Mouse (Mus musculus) embryo, embryonic 9.5 days (tissue): ENCODE results near the gene Dennd4c.

Source experiments
- DNase-seq: peaks from one replicate; pipeline ENCODE4 v3.0.0-alpha.2; 2017; ENCODE audit errors: extremely low spot score

The Dennd4c gene

DNA sequence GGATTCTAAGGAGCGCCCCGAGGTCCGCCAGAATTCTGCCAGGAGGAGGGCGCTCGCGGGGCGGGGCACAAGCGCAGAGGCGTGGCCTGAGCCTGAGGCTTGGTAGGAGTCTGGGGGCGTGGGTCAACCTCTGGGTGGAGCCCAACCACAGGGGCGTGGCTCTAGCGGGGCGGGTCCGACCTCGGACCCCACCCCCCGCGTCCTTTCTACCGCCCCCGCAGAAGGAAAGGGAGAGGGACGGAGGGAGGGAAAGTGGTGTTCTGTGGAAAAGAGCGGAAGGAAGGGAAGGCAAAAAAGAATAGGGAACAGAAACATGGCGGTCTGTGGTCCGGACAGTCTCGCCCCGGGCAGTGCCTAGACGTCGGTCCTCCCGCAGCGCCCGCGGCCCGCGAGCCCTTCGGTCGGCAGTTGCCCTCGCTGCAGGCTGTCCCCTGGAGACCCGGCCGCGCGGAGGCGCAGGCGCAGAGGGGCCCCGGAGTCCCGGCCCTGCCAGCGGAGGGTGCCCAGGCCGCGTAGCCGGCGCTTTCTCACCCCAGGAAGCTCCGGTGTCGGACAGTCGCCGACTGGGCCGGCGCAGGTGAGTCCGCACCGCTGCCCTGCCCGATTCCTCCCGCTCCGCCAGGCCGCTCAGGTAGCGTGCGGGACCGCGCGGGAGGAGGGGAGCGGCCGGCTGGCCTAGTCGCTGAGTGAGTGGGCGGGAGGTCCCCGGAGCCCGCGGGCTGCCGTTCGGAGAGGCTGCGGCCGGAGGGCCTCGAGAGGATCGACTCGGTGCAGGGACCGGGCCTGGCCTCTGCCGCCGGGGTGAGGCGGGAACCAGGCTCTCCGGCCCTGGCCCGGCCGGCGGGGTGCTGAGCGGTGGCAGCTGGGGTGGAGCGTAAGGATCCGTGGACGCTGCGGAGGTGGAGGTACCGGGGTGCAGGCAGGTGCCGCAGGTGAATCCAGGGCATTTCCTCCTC, at the start of gene Dennd4c:
Gene Dennd4c (plus strand): TSS at position 220 of the 956 bp plus-strand sequence.
- DNase-seq, result peak; percentile 96

GRCm38 (mm10) chr4:86699161-86699865, 49.0 kb upstream of the Dennd4c start:
- no peak for DNase-seq

DNA sequence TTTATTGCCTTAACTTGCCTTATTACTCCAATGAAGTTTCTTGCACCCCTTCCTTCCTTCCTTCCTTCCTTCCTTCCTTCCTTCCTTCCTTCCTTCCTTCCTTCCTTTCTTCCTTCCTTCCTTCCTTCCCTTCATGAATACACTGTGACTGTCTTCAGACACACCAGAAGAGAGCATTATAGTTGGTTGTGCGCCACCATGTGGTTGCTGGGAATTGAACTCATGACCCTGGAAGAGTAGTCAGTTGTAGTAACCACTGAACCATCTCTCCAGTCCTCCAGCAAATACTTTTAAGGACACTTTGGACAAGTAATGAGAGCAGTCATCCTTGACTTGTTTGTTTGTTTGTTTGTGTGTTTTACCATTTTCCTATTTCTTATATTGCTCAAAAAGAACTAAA, 39.6 kb upstream of the Dennd4c start:
- DNase-seq, result no peak

DNA sequence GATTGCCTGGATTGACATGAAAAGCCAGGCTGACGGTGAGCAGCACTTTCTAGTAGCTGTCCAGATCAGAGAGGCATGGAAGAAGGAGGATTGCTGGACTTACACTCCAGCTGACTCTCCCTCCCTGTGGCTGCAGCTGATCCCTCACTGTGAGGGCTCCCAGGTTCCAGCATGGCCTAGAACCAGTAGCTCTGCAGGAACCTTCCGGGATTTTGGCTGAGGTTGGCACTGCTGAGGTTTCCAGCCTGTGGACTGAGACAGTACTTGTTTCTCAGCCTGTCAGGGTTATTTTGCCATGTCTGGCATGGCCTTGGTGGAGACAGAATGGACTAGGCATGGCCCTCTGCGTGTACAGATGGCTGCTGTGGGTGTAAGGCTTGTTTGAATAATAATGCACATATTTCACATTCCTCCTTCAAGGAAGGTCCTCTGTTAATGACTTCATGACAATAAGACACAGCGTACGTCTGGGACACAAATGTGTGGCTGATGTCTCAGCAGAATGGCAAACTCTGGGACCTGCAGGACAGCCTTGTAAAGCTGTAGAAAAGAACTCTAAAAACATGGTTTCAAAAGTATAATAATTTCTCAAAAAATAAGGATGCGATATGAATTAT, 38.2 kb upstream of the Dennd4c start:
- no peak for DNase-seq

- DNase-seq, result no peak
These were observed 37.6 kb upstream of the Dennd4c start for GRCm38 (mm10) chr4:86710666-86711215.

GRCm38 (mm10) chr4:86712751-86713195, 35.6 kb upstream of the Dennd4c start:
- no peak for DNase-seq

GRCm38 (mm10) chr4:86713518-86713917, 34.8 kb upstream of the Dennd4c start:
- DNase-seq, result no peak

GRCm38 (mm10) chr4:86715341-86715740, 33.0 kb upstream of the Dennd4c start:
- DNase-seq, result no peak

GRCm38 (mm10) chr4:86717176-86717575, 31.2 kb upstream of the Dennd4c start:
- no peak for DNase-seq

DNA sequence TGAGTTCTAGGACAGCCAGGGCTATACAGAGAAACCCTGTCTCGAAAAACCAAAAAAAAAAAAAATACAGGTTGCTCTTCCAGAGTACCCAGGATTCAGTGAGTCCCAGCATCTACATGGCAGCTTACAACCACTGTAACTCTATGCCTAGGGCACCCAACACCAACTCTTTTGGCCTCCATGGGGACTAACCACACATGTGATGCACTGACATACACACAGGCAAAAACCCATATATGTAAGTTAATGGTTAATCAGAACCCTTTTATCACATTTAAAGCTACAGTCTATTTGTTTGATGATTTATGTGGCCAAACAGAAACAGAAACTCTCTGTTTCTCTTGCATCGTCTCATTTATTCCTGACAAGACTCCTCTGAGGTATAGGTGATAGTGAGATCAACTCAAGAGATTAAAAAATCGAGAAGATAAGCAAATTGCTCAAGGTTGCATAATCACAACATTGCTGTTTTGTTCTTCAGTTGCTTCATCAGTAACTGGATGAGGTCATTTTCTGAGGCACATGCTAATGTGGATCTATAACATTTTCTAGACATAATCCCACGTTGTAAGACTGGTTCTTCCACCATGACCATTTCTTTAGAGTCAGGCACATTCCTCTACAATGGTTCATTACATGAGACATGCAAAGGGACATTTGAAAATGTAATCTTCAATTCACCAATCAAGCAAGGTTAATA, 29.3 kb upstream of the Dennd4c start:
- no peak for DNase-seq

GRCm38 (mm10) chr4:86721856-86722358, 26.4 kb upstream of the Dennd4c start:
- DNase-seq, result no peak

DNA sequence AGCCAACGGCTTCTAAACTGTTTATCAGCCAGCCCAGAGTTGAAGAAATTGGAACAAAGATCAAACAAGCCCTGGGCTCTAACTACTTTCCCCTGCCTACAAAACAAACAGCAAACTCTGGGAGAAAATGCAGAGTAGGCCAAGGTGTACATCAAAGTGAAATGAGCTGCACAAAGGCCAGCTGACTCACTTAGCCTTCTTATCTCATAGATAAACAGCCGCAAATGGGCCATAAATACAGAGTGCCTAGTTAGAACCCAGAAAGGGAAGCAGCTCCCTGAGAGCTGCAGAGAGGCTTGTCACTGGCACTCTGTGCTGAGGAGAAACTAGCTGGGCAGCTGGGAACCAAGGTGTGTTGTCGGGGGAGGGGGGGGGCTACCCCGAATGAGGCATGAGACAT, 23.2 kb upstream of the Dennd4c start:
- DNase-seq, result no peak

GRCm38 (mm10) chr4:86726141-86726540, 22.2 kb upstream of the Dennd4c start:
- no peak for DNase-seq

DNA sequence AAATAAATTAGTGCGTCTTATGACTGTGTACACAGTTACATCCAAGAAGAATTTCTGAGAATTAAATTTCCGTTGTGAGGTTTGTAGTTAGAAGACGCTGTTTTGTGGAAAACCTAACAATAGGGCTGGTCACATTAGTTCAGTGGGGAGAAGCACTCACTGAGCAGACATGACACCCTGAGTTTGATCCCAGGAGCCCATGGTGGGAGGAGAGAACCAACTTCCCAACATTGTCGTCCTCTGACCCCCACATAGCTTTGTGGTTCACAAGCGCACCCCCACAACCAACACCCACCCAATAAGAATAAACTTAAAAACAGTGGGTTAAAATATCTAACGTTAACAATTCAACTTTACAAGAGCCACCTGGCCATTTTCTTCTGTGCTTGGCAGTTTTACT, 18.5 kb upstream of the Dennd4c start:
- DNase-seq, result no peak

GRCm38 (mm10) chr4:86734088-86734841, 14.1 kb upstream of the Dennd4c start:
- no peak for DNase-seq

DNA sequence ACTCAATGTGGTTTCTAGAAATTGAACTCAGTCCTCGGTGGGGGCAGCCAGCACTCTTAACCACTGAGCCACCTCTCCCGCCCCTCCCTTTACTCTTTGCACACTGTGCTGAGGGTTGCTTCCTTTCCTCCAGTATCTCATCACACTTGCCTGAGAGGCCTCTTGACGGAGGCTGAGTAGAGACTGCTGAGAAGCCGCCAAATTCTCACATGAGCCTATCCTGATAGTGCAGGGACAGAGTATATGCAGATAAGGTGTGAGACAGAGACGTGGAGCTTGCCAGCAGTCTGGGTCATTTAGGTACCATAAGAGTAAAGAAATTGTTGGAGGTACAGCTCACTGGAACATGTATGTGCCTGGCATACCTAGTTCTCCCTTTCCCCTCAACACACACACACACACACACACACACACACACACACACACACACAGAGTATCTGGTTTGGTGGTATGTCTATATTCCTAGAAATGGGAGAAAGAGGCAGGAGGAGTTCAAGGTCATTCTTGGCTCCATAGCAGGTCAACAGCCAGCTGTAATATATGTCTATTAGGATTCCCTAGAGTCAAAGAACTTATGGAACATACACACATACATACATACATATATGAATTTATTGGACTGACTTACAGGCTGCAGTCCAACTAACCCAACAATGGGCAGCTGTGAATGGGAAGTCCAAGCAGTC, 8.9 kb upstream of the Dennd4c start:
- no peak for DNase-seq

DNA sequence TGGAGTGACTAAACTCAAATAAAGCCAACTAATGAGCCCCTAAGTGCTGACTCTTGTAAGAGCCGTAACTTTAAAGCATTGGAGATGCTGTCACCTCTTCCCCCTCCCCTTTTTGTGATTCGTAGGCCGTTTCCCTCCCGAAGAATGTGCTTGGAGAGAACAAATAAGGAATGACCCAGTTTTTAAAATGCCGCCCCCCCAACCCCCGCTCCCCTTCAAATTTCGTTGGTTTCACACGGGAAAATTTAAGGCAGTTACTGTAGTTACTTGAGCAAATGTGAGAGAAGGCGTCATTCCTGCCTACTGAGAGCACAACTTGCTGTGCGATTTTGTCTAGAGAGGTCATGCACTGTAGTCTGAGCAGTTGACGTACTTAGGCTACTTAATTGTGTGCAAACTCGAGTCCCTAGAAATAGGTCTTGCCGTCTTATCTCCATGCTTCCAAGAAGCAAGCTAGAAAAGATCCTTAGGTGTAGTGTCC, 1.0 kb downstream of the Dennd4c start:
- DNase-seq, result peak; percentile 41

GRCm38 (mm10) chr4:86750346-86750945, 2.1 kb downstream of the Dennd4c start:
- DNase-seq, result no peak

DNA sequence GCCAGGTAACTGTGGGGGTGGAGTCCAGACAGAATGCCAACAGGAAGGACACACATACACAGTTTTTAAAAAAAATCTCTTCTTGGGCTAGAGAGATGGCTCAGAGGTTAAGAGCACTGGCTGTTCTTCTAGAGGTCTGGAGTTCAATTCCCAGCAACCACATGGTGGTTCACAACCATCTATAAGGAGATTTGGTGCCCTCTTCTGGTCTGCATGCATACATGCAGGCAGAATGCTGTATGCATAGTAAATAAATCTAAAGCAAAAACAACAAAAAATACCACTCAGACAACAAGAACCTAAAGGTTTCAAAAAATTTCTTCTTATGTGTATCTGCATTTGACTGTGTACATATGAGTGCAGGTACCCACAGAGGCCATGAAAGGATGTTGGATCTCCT, 16.0 kb downstream of the Dennd4c start:
- no peak for DNase-seq
